Mouse (Mus musculus): ENCODE measurements at regions not wholly inside any gene's neighbourhood (a gene's known extent, or its start where the extent isn't known, plus 50 kb on each side); places are given as distances from the start of the nearest gene placed in this dataset.
A peak's percentile ranks its signal among the peaks of the same experiment; 100 is the strongest.

GRCm38 (mm10) chr3:139135371-139135770 is 60.4 kb upstream of the Rap1gds1 start:
- H3K27ac ChIP-seq = no peak overlapping the region
- no peaks in the 10 kb centered on the region for H3K4me1 ChIP-seq (replicated peaks; ENCODE audit: insufficient read depth, low read length)
- H3K4me3 ChIP-seq (replicated peaks; ENCODE audit: low read depth, low read length) = no peak overlapping the region
- no peaks in the 10 kb centered on the region for H3K27me3 ChIP-seq (ENCODE audit: insufficient read depth, low read length)
- 64% methylated on average over 3 of the region's 3 CpGs for WGBS
- DNase-seq (ENCODE audit: low spot score) (no peak), ATAC-seq (replicated peaks; ENCODE audit: low FRiP score, low read depth) (no peak)
- no peaks in the 10 kb centered on the region for H3K9me3 ChIP-seq (replicated peaks; ENCODE audit: low read length)
- H3K36me3 ChIP-seq (ENCODE audit: insufficient read depth, low read length) = no peaks in the 10 kb centered on the region
- no peak overlapping the region for H3K4me2 ChIP-seq (ENCODE audit: low read length)
- no peak for TF ChIP-seq CTCF (IDR thresholded peaks at IDR 0.05; ENCODE audit: low read depth)
- no peak overlapping the region for H3K9ac ChIP-seq (ENCODE audit: low read depth, low read length)

- H3K4me1 ChIP-seq (replicated peaks; ENCODE audit: insufficient read depth, low read length) = no peaks in the 10 kb centered on the region
- H3K9me3 ChIP-seq (replicated peaks; ENCODE audit: low read length) = no peaks in the 10 kb centered on the region
- no peaks in the 10 kb centered on the region for H3K36me3 ChIP-seq (ENCODE audit: insufficient read depth, low read length)
- no peaks in the 10 kb centered on the region for H3K27me3 ChIP-seq (ENCODE audit: insufficient read depth, low read length)
- WGBS = 96% methylated on average over 2 of the region's 2 CpGs
- H3K4me3 ChIP-seq (replicated peaks; ENCODE audit: low read depth, low read length) = no peak overlapping the region
- H3K4me2 ChIP-seq (ENCODE audit: low read length) = no peak overlapping the region
- H3K27ac ChIP-seq = no peak overlapping the region
- no peak for TF ChIP-seq CTCF (IDR thresholded peaks at IDR 0.05; ENCODE audit: low read depth)
- DNase-seq (ENCODE audit: low spot score) (no peak), ATAC-seq (replicated peaks; ENCODE audit: low FRiP score, low read depth) (no peak)
- no peak overlapping the region for H3K9ac ChIP-seq (ENCODE audit: low read depth, low read length)
Measured at GRCm38 (mm10) chr3:139136044-139136443, 61.0 kb upstream of the Rap1gds1 start.

GRCm38 (mm10) chr3:139152654-139153053 is 52.8 kb upstream of the Stpg2 start:
- Histone ChIP-seq H3K9ac (ENCODE audit: low read depth, low read length) (no peak overlapping the region), H3K27ac (no peak overlapping the region), H3K4me3 (replicated peaks; ENCODE audit: low read depth, low read length) (no peak overlapping the region), H3K4me1 (replicated peaks; ENCODE audit: insufficient read depth, low read length) (no peaks in the 10 kb centered on the region), H3K36me3 (ENCODE audit: insufficient read depth, low read length) (no peaks in the 10 kb centered on the region), H3K9me3 (replicated peaks; ENCODE audit: low read length) (no peaks in the 10 kb centered on the region), H3K27me3 (ENCODE audit: insufficient read depth, low read length) (no peaks in the 10 kb centered on the region), H3K4me2 (ENCODE audit: low read length) (no peak overlapping the region)
- peak; percentile 26; the same call in 1 of the 2 replicates for TF ChIP-seq CTCF (IDR thresholded peaks at IDR 0.05; ENCODE audit: low read depth)
- no peak for DNase-seq (ENCODE audit: low spot score)
- 67% methylated on average over 3 of the region's 3 CpGs for WGBS
- no peak for ATAC-seq (replicated peaks; ENCODE audit: low FRiP score, low read depth)

DNA sequence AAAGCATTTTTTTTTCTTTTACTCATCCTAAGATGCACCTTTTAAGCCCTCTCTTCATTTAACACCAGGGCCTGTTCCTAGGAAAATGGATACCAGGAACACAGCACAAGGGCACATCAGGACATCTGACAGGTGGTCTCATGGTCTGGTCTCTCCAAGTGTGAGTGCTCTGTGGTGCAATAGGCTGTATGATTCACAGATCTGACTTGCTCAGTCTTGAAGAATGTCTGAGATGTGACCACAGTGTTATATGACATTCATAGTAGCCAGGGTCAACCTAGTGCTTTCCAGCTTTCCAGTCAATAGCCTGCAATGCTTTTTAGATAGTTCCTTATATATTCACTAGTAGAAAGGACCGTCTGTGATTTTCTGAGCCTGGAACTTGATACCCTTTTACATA is 51.2 kb upstream of the Stpg2 start:
- DNase-seq (ENCODE audit: low spot score) (no peak), ATAC-seq (replicated peaks; ENCODE audit: low FRiP score, low read depth) (no peak)
- WGBS = 84% methylated on average over 1 of the region's 1 CpGs
- Histone ChIP-seq H3K36me3 (ENCODE audit: insufficient read depth, low read length) (no peaks in the 10 kb centered on the region), H3K4me2 (ENCODE audit: low read length) (no peak overlapping the region), H3K27me3 (ENCODE audit: insufficient read depth, low read length) (no peaks in the 10 kb centered on the region), H3K4me3 (replicated peaks; ENCODE audit: low read depth, low read length) (no peak overlapping the region), H3K9me3 (replicated peaks; ENCODE audit: low read length) (no peaks in the 10 kb centered on the region), H3K4me1 (replicated peaks; ENCODE audit: insufficient read depth, low read length) (no peaks in the 10 kb centered on the region), H3K9ac (ENCODE audit: low read depth, low read length) (no peak overlapping the region), H3K27ac (no peak overlapping the region)
- TF ChIP-seq CTCF (IDR thresholded peaks at IDR 0.05; ENCODE audit: low read depth) = no peak

All from kidney, postnatal 0 days (tissue).